Mouse (Mus musculus) liver, adult 2 months (tissue): Measurements from ENCODE around the gene Scaf11. TPM values are rescaled to one million over a fixed set of nuclear protein-coding genes. Genes with fewer than 3 reads are reported as not detected.

ENCODE experiments used
- DNase-seq: peaks from one replicate; pipeline ENCODE4 v3.0.0-alpha.2; 2011; ENCODE audit warnings: low read depth, low spot score; ENCODE audit errors: extremely low read depth
- H3K27ac ChIP-seq: fragments of 200-500 bp; replicated peaks from 2 replicates; pipeline ENCODE4 v1.5.1; 2012; ENCODE audit warnings: low read depth, mild to moderate bottlenecking, control low read depth, inconsistent platforms, low read length; ENCODE audit not compliant: insufficient read depth
- H3K27me3 ChIP-seq: fragments of 200-500 bp; 2 replicates; pipeline ENCODE4 v1.6.1; 2012; ENCODE audit warnings: mild to moderate bottlenecking, moderate library complexity, low read length, inconsistent platforms; ENCODE audit not compliant: control insufficient read depth, insufficient read depth
- H3K36me3 ChIP-seq: fragments of 200-500 bp; 2 replicates; pipeline ENCODE4 v1.6.1; 2012; ENCODE audit warnings: low read length, inconsistent platforms; ENCODE audit not compliant: control insufficient read depth, insufficient read depth
- H3K4me1 ChIP-seq: fragments of 200-500 bp; 2 replicates; pipeline ENCODE4 v1.6.1; 2011; ENCODE audit warnings: low read length; ENCODE audit not compliant: control insufficient read depth, insufficient read depth
- H3K4me3 ChIP-seq: fragments of 200-500 bp; 2 replicates; pipeline ENCODE4 v1.5.1; 2011; ENCODE audit warnings: low read depth, mild to moderate bottlenecking, control low read depth, low read length, moderate library complexity; ENCODE audit not compliant: insufficient read depth
- H3K79me2 ChIP-seq: fragments of 200-500 bp; 2 replicates; pipeline ENCODE4 v1.6.1; 2012; ENCODE audit warnings: inconsistent platforms, mild to moderate bottlenecking, low read length, moderate library complexity; ENCODE audit not compliant: control insufficient read depth, insufficient read depth
- H3K9ac ChIP-seq: fragments of 200-500 bp; 2 replicates; pipeline ENCODE4 v1.6.1; 2012; ENCODE audit warnings: low read depth, mild to moderate bottlenecking, control low read depth, inconsistent platforms, low read length
- CTCF ChIP-seq: fragments of 200-500 bp; IDR thresholded peaks from 2 replicates; pipeline ENCODE4 v1.5.1; 2011; ENCODE audit warnings: low read depth, low read length, control low read depth
- POLR2A ChIP-seq: fragments of 200-500 bp; IDR thresholded peaks from 2 replicates; pipeline ENCODE4 v1.6.1; 2011; ENCODE audit warnings: low read length, control low read depth; ENCODE audit not compliant: insufficient read depth; ENCODE audit errors: extremely low read depth
- WGBS: fragments of 180-500 bp; shearing (Covaris S2); methylation state at CpG from one replicate; pipeline ENCODE4 v1.1.7; 2018; 5-methylcytosine and 5-hydroxymethylcytosine counted together
- polyA plus RNA-seq: library from polyadenylated mRNA; depleted of rRNA; stranded (reverse); fragments of >200 nt; gene quantifications from 2 replicates; pipeline ENCODE4 v1.2.3, GENCODE M21; 2012
- total RNA-seq: library from RNA; depleted of rRNA; stranded (reverse); fragments of >200 nt; gene quantifications from 2 replicates; pipeline ENCODE4 v1.2.3, GENCODE M21; 2014

Gene Scaf11
- total and polyA plus RNA-seq, 2 experiments, result 12.1 to 29.2 TPM

DNA sequence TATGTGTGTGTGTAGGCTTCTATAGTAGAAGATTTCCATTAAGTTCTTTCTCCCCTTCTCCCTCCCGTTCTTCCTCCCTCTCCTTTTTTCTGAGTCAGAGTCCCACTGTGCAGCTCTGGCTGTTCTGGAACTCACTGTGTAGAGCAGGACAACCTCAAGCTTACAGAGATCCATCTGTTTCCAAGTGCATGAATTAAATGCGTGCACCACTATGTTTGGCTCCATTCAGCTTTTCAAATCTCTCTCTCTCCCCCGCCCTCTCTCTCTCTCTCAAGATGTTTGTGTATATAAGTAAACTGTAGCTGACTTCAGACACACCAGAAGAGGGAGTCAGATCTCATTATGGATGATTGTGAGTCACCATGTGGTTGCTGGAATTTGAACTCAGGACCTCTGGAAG is 20.2 kb upstream of the Scaf11 start:
- H3K36me3 ChIP-seq, result no peaks in the 10 kb centered on the region
- 79% methylated on average over 3 of the region's 3 CpGs for WGBS
- no peaks in the 10 kb centered on the region for H3K4me1 ChIP-seq
- TF ChIP-seq POLR2A (no peak), CTCF (no peak)
- H3K4me3 ChIP-seq, result no peak overlapping the region
- no peak for DNase-seq
- H3K27ac ChIP-seq, result no peak overlapping the region
- H3K9ac ChIP-seq, result no peak overlapping the region
- H3K27me3 ChIP-seq, result no peaks in the 10 kb centered on the region
- H3K79me2 ChIP-seq, result no peaks in the 10 kb centered on the region

DNA sequence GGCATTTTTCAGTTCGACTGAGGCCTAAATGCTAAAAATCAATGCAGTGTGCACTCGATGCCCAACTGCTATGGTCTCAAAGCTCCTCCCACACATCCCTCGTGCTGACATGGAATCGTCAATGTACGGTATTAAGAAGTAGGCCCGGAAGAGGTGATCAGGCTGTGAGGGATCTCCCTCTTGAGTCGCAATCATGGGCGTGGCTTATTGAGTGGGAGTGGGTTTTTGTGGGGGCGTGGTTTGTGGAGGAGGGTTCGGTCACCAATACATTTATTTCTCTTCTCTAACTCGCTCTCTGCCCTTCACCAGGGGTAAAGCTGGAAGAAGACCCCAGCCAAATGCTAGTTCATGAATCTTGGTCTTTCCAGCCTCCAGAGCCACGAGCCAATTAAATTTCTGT is 17.4 kb upstream of the Scaf11 start:
- H3K36me3 ChIP-seq, result no peaks in the 10 kb centered on the region
- no peak for DNase-seq
- no peaks in the 10 kb centered on the region for H3K79me2 ChIP-seq
- H3K27me3 ChIP-seq, result no peaks in the 10 kb centered on the region
- H3K9ac ChIP-seq, result no peak overlapping the region
- no peak overlapping the region for H3K4me3 ChIP-seq
- WGBS, result 84% methylated on average over 12 of the region's 12 CpGs
- no peak for TF ChIP-seq POLR2A
- no peak for TF ChIP-seq CTCF
- no peak overlapping the region for H3K27ac ChIP-seq
- H3K4me1 ChIP-seq, result no peaks in the 10 kb centered on the region

DNA sequence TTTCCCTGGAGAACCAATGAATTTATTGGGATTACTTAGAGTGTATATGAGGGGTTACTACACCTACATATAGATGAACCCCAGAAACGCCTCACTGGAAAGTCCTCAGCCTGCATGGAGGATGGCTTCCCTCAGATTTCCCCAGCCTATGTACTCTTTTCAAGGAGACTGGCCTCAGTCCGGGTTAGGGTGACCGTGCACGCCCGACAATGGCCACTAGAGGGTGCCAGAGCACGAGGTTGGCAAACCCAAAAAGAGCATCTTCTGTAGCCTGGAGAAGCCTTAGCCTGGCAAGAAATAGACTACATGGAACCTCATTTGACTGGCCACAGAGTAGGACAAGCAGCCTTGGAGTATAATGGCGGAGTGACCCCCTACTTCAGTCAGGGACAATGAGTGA is 15.7 kb upstream of the Scaf11 start:
- Histone ChIP-seq H3K9ac (no peak overlapping the region), H3K36me3 (no peaks in the 10 kb centered on the region), H3K27me3 (no peaks in the 10 kb centered on the region), H3K27ac (no peak overlapping the region), H3K4me3 (no peak overlapping the region), H3K4me1 (no peaks in the 10 kb centered on the region), H3K79me2 (no peaks in the 10 kb centered on the region)
- TF ChIP-seq CTCF (peak; percentile 97), POLR2A (no peak)
- DNase-seq, result peak; percentile 53
- 6% methylated on average over 7 of the region's 7 CpGs for WGBS

DNA sequence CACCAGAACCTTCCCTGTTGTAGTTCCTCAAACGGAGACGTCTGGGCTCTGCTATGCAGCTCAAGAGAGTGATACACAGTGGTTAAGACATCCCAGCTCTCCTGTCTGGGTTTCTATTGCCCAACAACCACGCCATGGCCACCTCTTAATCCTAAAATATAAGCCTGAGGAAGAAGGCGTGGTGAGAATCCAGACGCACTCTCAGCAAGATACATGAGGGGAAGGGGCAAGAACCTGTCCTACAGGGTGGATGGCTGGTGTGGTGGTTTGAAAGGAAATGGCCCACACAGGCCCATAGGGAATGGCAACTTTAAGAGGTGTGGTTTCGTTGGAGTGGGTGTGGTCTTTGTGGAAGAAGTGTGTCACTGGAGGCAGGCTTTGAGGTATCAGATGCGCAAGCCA is 14.9 kb upstream of the Scaf11 start:
- no peaks in the 10 kb centered on the region for H3K79me2 ChIP-seq
- TF ChIP-seq POLR2A, result no peak
- no peak for TF ChIP-seq CTCF
- 81% methylated on average over 7 of the region's 7 CpGs for WGBS
- H3K36me3 ChIP-seq, result no peaks in the 10 kb centered on the region
- H3K4me3 ChIP-seq, result no peak overlapping the region
- no peak overlapping the region for H3K9ac ChIP-seq
- H3K27ac ChIP-seq, result no peak overlapping the region
- H3K27me3 ChIP-seq, result no peaks in the 10 kb centered on the region
- H3K4me1 ChIP-seq, result no peaks in the 10 kb centered on the region
- DNase-seq, result no peak

DNA sequence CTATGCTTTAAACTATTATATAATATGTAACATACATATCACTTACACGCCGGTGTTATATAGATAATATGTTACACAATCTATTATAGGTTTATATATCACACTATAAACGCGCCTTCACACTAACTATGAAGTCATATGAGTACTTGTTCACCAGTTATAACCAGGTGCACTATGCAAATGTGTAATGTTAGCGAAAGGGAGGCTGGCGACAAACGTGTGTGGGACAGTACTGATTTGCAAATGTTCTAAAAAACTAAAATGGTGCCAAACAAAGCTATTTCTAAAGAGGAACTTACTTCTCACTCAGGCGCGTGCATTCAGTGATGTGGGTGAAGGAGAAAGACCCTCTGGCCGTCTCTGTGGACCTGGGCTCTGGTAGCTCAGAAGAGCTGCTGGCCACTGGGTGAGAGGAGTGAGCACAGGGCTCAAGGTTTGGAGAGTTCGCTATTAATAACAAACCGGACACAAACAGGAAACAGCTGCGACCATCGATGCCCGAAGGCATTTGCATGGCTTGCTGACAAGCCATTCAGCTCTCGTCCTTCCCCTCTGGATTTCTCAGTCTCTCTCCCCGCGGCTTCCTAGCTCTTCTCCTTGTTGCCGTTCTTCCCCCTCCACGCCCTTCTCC is 13.8 kb upstream of the Scaf11 start:
- DNase-seq, result no peak
- H3K36me3 ChIP-seq, result no peaks in the 10 kb centered on the region
- no peak for TF ChIP-seq CTCF
- TF ChIP-seq POLR2A, result no peak
- peak overlapping the region; percentile 36 for H3K27ac ChIP-seq
- no peaks in the 10 kb centered on the region for H3K79me2 ChIP-seq
- WGBS, result 69% methylated on average over 20 of the region's 20 CpGs
- no peak overlapping the region for H3K4me3 ChIP-seq
- H3K4me1 ChIP-seq, result no peaks in the 10 kb centered on the region
- no peak overlapping the region for H3K9ac ChIP-seq
- no peaks in the 10 kb centered on the region for H3K27me3 ChIP-seq

DNA sequence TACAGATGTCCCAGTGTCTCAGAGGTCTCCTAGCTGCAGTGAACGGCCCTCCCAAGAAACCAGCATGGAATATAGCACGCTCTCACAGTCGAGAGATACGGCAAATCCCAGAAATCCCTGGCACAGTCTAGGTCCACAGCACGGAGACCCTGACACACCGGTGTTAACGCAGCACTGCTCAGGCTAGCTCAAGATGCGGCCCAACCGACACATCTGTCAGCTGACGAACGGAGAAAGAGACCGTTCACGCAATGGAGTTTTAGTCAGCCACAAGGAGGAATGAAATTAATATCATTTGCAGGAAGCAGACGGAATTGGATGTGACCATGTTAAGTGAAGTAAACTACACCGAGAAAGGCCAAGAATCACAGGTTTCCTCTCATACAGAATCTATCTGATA is 13.3 kb upstream of the Scaf11 start:
- Histone ChIP-seq H3K4me1 (no peaks in the 10 kb centered on the region), H3K4me3 (no peak overlapping the region), H3K27ac (no peak overlapping the region), H3K36me3 (no peaks in the 10 kb centered on the region), H3K27me3 (no peaks in the 10 kb centered on the region), H3K9ac (no peak overlapping the region), H3K79me2 (no peaks in the 10 kb centered on the region)
- no peak for DNase-seq
- 95% methylated on average over 15 of the region's 15 CpGs for WGBS
- TF ChIP-seq POLR2A (no peak), CTCF (no peak)
